ENCODE assay signal across 9 mouse cellular contexts in the genomic region with DNA sequence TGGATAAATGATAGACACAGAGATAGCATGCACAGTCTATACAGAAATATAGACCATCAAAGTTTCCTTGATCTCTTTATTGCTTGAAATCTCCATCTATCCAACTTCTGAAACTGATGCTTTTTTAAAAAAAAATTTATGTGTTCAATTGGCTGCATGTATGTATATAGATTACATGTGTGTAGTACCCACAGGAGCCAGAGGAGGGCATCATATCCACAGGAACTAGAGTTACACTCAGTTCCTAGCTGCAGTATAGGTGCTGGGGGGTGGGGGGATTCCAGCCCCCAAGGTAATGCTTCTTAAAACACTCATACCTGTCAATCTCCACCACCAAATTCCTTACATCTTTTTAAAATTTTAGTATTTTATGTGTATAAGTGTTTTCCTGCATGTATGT. TPM values are rescaled to one million over a fixed set of nuclear protein-coding genes. Genes with fewer than 3 reads are reported as not detected.
A peak's percentile ranks its signal among the peaks of the same experiment; 100 is the strongest.
DNase-seq lines count a peak whose midpoint lies in the region; ATAC-seq and TF ChIP-seq lines count a peak whose summit lies in the region.
"Had no signal": no experiment of that assay in that cellular context is flagged by ENCODE, and none has a peak within 500 bp of the region (broad histone marks: within the 10 kb centered on the region; RNA-seq: fewer than 3 reads in every experiment).

No protein-coding gene starts in this region.

- no peaks in the 10 kb centered on the region for H3K4me1 ChIP-seq in kidney, embryonic 14.5 days (ENCODE audit: control insufficient read depth, insufficient read depth, low read length)
- H3K4me1 ChIP-seq in E14TG2a.4 (replicated peaks; ENCODE audit: low read depth, low read length) = no peaks in the 10 kb centered on the region

- H3K9me3 ChIP-seq in kidney, embryonic 14.5 days (ENCODE audit: control insufficient read depth, low read length) = no peaks in the 10 kb centered on the region
- peaks cover 7% of the 10 kb centered on the region for H3K9me3 ChIP-seq in E14TG2a.4 (ENCODE audit: low read length)

- TF ChIP-seq CTCF in E14TG2a.4 (conservative IDR thresholded peaks at IDR 0.05; ENCODE audit: low read length) = peak; percentile 63

- H3K4me3 ChIP-seq in kidney, embryonic 14.5 days (ENCODE audit: low read length) = no peak overlapping the region
- no peak overlapping the region for H3K4me3 ChIP-seq in E14TG2a.4 (replicated peaks; ENCODE audit: low read length)

- ATAC-seq in kidney, embryonic 14.5 days (ENCODE audit: low FRiP score, low TSS enrichment) = no peak
- ATAC-seq: midbrain, embryonic 16.5 days had no signal

- H3K36me3 ChIP-seq in kidney, embryonic 14.5 days (ENCODE audit: control insufficient read depth, insufficient read depth, low read length) = peaks cover 22% of the 10 kb centered on the region
- H3K36me3 ChIP-seq in E14TG2a.4 (ENCODE audit: insufficient read depth, low read length) = peaks cover 47% of the 10 kb centered on the region

- no peak overlapping the region for H3K27ac ChIP-seq in kidney, embryonic 14.5 days (ENCODE audit: low read depth, low read length)

- no peaks in the 10 kb centered on the region for H3K27me3 ChIP-seq in kidney, embryonic 14.5 days (ENCODE audit: control insufficient read depth, insufficient read depth, low read length)
- H3K27me3 ChIP-seq in E14TG2a.4 (ENCODE audit: insufficient read depth, low read length) = no peaks in the 10 kb centered on the region

- H3K4me2 ChIP-seq in kidney, embryonic 14.5 days (replicated peaks; ENCODE audit: low read depth, low read length) = no peak overlapping the region

- H3K9ac ChIP-seq in kidney, embryonic 14.5 days (ENCODE audit: low read depth, low read length) = no peak overlapping the region

- DNase-seq in kidney, postnatal 10 days = peak; percentile 30
- DNase-seq in WW6 (ENCODE audit: low read depth, low spot score) = peak; percentile 14
- peak; percentile 9 to 45 for DNase-seq in natural killer cell, adult 2 months (ENCODE audit: low spot score in 2 of 2)
- DNase-seq in urinary bladder, adult 2 months (ENCODE audit: low spot score) = no peak
- no peak for DNase-seq in frontal cortex, postnatal 10 days (ENCODE audit: low spot score in 2 of 2)
- DNase-seq: cerebellum, adult 18-20 months had no signal

RNA-seq across cellular contexts. Expression of gene Ift80, which starts 39.7 kb away (rescaled TPM):
- polyA plus RNA-seq in kidney, embryonic 14.5 days (2014; fragmentation: Nextera tagmentation; extraction: Ambion mirVana) = 11.3 and 22.1 TPM in 2 replicates
- polyA plus RNA-seq in urinary bladder, adult 2 months (2012; rRNA removed) = 9.5 and 10.2 TPM in 2 replicates

RNA-seq across cellular contexts. Expression of gene Smc4, which starts 39.9 kb away (rescaled TPM):
- 189 and 208 TPM in 2 replicates for polyA plus RNA-seq in kidney, embryonic 14.5 days (2014; fragmentation: Nextera tagmentation; extraction: Ambion mirVana)
- polyA plus RNA-seq in urinary bladder, adult 2 months (2012; rRNA removed) = 11.8 and 15.6 TPM in 2 replicates

Comparison
In these comparisons a context has a peak if more than half of its experiments do, and no peak if none do; other contexts are left out.
1. DNase-seq: peak in kidney, postnatal 10 days (single experiment), WW6 (single experiment) and natural killer cell, adult 2 months (2 of 2); none in urinary bladder, adult 2 months (single experiment) and frontal cortex, postnatal 10 days (0 of 2).
2. RNA of gene Smc4, which starts 39.9 kb away (polyA plus RNA-seq): 189 to 208 TPM in kidney, embryonic 14.5 days; 11.8 to 15.6 TPM in urinary bladder, adult 2 months; every median in the first group is over 10 times any median in the second.